8 mouse cellular contexts compared by ENCODE assay signal in genomic region chr14:73524766-73525448, GRCm38 (mm10). TPM values are rescaled to one million over a fixed set of nuclear protein-coding genes. Genes with fewer than 3 reads are reported as not detected.
A peak's percentile ranks its signal among the peaks of the same experiment; 100 is the strongest.
DNase-seq lines count a peak whose midpoint lies in the region; ATAC-seq and TF ChIP-seq lines count a peak whose summit lies in the region.

Gene Sucla2, plus strand, starts transcription at chr14:73525319.

- 1% methylated on average over 36 of the region's 41 CpGs for WGBS in hindbrain, postnatal 0 days

- peak within 1 kb of the TSS; percentile 73 for H3K4me3 ChIP-seq in gastrocnemius, adult 2 months
- H3K4me3 ChIP-seq in hindbrain, postnatal 0 days (ENCODE audit: low read length) = peak within 1 kb of the TSS; percentile 47
- peak within 1 kb of the TSS; percentile 65 for H3K4me3 ChIP-seq in left cerebral cortex, adult 2 months

- no peaks in the 10 kb centered on the region for H3K36me3 ChIP-seq in hindbrain, postnatal 0 days (ENCODE audit: insufficient read depth, low read length)

- ATAC-seq in common myeloid progenitor, adult 5-6 weeks (replicated peaks; ENCODE audit: low read depth, poor library complexity, severe bottlenecking) = peak; percentile 100
- peak; percentile 100 for ATAC-seq in hindbrain, postnatal 0 days
- peak; percentile 99 for ATAC-seq in megakaryocyte, adult 5-6 weeks (ENCODE audit: poor library complexity, severe bottlenecking)

- peak within 1 kb of the TSS; percentile 40 for H3K4me2 ChIP-seq in hindbrain, postnatal 0 days (ENCODE audit: low read depth, low read length)

- H3K27ac ChIP-seq in gastrocnemius, adult 2 months = peak within 1 kb of the TSS; percentile 93
- H3K27ac ChIP-seq in hindbrain, postnatal 0 days = peak within 1 kb of the TSS; percentile 93
- peak within 1 kb of the TSS; percentile 97 for H3K27ac ChIP-seq in left cerebral cortex, adult 2 months

- H3K9me3 ChIP-seq in hindbrain, postnatal 0 days (ENCODE audit: low read length) = no peaks in the 10 kb centered on the region

- H3K9ac ChIP-seq in hindbrain, postnatal 0 days (replicated peaks; ENCODE audit: low read length) = peak within 1 kb of the TSS; percentile 57

- H3K4me1 ChIP-seq in hindbrain, postnatal 0 days (ENCODE audit: insufficient read depth, low read length) = no peaks in the 10 kb centered on the region

- DNase-seq in ZHBTc4 (ENCODE audit: low read depth, low spot score) = peak; percentile 93
- peak; percentile 96 for DNase-seq in gastrocnemius, adult 2 months
- DNase-seq in hindbrain, postnatal 0 days (ENCODE audit: low spot score) = peak; percentile 98
- DNase-seq in left cerebral cortex, adult 2 months (ENCODE audit: extremely low spot score in 1 of 2, low spot score in 2 of 2) = peak; percentile 93 to 94
- peak; percentile 97 to 98 for DNase-seq in right cerebral cortex, adult 2 months (ENCODE audit: low spot score in 2 of 2)
- DNase-seq in urinary bladder, postnatal 14 days (ENCODE audit: low spot score) = peak; percentile 95

- intact Hi-C loops in gastrocnemius, adult 2 months (cut with DNase I) = loop anchor here (1.0 to 2.0 kb wide), 2 partner anchors 14 to 27 kb away; partner anchors contain the start of gene Med4
- intact Hi-C loops in left cerebral cortex, adult 2 months (cut with DNase I) = loop anchor here (1.0 to 5.0 kb wide), 3 partner anchors 14 to 1182 kb away; partner anchors contain the start of gene Med4

- no peaks in the 10 kb centered on the region for H3K27me3 ChIP-seq in hindbrain, postnatal 0 days (ENCODE audit: insufficient read depth, low read length)

- TF ChIP-seq CTCF in gastrocnemius, adult 2 months (IDR thresholded peaks at IDR 0.05) = peak; percentile 100
- peak; percentile 99 for TF ChIP-seq CTCF in hindbrain, postnatal 0 days (IDR thresholded peaks at IDR 0.05; ENCODE audit: low read depth)
- peak; percentile 99 for TF ChIP-seq CTCF in left cerebral cortex, adult 2 months (IDR thresholded peaks at IDR 0.05)

RNA-seq across cellular contexts. Expression of gene Sucla2, which starts in this region (rescaled TPM):
- total RNA-seq in common myeloid progenitor, adult 5-6 weeks (2017) = 116 and 162 TPM in 2 replicates
- 100 to 1,000 TPM; 428 to 488 TPM for total RNA-seq in gastrocnemius, adult 2 months (2021)
- total RNA-seq in hindbrain, postnatal 0 days (2014; rRNA removed) = 65.4 and 73.9 TPM in 2 replicates
- polyA plus RNA-seq in hindbrain, postnatal 0 days (2015; fragmentation: Nextera tagmentation; extraction: Ambion mirVana) = 157 and 160 TPM in 2 replicates
- total RNA-seq in left cerebral cortex, adult 2 months (2021) = 100 to 1,000 TPM; 143 to 160 TPM
- total RNA-seq in megakaryocyte, adult 5-6 weeks (2015) = 57.8 and 64.9 TPM in 2 replicates
- total RNA-seq in megakaryocyte, adult 5-6 weeks (2017) = 105 and 109 TPM in 2 replicates

Comparison
In these comparisons a context has a peak if more than half of its experiments do, and no peak if none do; other contexts are left out.
1. Peak in every context shown above with its lines: DNase-seq, ATAC-seq, H3K4me3 ChIP-seq and H3K27ac ChIP-seq.